Mouse (Mus musculus): ENCODE measurements around the gene Commd2. TPM values are rescaled to one million over a fixed set of nuclear protein-coding genes. Genes with fewer than 3 reads are reported as not detected.

Commd2 gene
- total RNA-seq, 2 experiments from 2014 or later = 24.8 to 25.3 TPM

GRCm38 (mm10) chr3:57619718-57620117 lies 31.8 kb downstream of the Commd2 start:
- no peak for DNase-seq (ENCODE audit: low spot score in 2 of 2)

- no peak for DNase-seq (ENCODE audit: low spot score in 2 of 2)
Measured at GRCm38 (mm10) chr3:57615652-57616051, 35.9 kb downstream of the Commd2 start.

DNA sequence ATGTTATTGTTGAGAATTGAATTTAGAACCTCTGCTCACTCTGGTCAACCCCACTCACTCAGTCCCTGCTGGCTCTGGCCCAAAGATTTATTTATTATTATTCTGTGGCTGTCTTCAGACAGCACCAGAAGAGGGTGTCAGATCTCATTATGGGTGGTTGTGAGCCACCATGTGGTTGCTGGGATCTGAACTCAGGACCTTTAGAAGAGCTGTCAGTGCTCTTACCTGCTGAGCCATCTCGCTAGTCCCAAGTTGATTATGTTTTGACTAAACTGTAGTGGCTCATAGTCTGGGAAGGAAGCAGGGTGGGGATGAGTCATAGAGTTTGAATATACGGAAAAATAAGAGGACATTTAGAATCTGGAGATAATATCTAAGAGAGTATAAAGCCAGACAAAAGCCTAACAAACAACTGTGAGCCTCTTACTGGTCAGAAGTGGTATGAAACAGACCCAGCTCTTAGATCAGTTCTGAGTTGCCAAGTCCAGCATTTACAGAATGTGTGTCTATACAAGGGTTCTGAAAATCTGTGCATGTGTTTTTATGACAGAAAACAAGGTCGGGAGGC lies 39.0 kb downstream of the Commd2 start:
- no peak for DNase-seq (ENCODE audit: low spot score in 2 of 2)

DNA sequence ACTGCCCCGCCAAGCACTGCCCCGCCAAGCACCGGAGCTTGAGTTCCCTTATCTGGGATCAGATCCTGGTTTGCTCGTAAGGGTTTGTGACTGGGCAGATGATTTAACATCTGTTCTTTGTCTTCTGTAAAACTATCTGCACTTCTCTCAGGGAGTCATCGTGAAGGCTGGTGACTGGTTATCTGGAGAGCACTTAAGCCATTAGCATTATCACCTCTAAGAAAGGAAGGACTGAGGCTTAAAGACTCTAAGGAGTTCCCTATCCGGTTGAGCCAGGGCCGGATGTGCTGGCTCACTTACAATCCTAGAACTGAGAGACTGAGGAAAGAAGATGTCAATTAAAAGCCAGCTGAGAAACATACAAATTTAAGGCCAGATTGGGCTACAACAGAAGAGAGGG lies 39.7 kb downstream of the Commd2 start:
- DNase-seq (ENCODE audit: low spot score in 2 of 2) = no peak

- DNase-seq (ENCODE audit: low spot score in 2 of 2) = peak; percentile 16 to 46
Measured at GRCm38 (mm10) chr3:57604618-57605015, 46.9 kb downstream of the Commd2 start.

GRCm38 (mm10) chr3:57603891-57604617 lies 47.5 kb downstream of the Commd2 start:
- DNase-seq (ENCODE audit: low spot score in 2 of 2) = no peak

- DNase-seq (ENCODE audit: low spot score in 2 of 2) = no peak
Measured at GRCm38 (mm10) chr3:57602610-57603009, 48.9 kb downstream of the Commd2 start.

DNA sequence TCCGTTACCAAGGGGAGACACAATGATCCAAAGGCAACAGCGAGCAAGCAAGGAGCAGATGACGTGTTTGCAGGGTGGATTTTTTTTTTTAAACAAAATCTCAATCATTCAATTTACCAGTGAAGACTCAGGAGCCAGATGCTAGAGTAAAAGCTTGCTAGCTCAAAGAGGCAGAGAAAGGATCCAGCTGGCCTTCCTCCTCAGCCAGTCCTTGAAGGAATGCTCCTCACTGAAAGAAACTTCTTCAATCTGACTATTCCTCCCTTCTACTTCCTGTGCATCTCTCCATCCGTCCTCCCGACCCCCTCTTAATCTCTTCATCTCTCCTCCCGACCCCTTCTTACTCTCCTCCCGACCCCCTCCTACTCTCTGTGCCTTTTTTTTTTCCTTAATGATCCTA lies 54.9 kb downstream of the Commd2 start:
- DNase-seq (ENCODE audit: low spot score in 2 of 2) = no peak

DNA sequence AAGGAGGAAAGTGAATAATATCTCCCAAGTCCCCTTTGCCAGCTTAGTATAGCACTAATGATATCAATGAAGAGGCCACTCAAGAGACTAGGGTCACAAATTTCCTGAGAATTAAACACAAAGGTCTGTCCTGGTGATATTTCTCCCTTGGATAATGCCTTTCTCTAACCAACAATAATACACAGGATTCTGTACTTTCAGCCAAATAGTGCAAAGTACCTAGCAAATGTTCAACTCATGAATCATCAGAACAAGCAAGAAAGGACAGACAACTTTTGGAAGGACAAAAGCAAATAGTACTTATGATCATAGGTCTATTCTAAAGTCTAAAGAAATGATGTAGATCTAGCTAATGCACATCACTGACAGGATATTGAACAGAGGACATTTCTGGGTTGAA lies 56.0 kb downstream of the Commd2 start:
- no peak for DNase-seq (ENCODE audit: low spot score in 2 of 2)

Small RNAs within 50 kb of the gene (microRNA-seq; reads per million reads assigned to microRNA genes)
- gene Mir6377 = not detected

Other genes with a start within 250 kb of the Commd2 start
- gene Tm4sf4, start 226.4 kb downstream of the Commd2 start, total RNA-seq (2021) = under 1 TPM in 1 of 2 experiments, not detected in 1; 0.18 TPM
- 10 to 100 TPM; 71.6 to 73.3 TPM for gene Wwtr1, start 75.8 kb downstream of the Commd2 start, total RNA-seq (2021)
- gene Ankub1, start 41.1 kb upstream of the Commd2 start, total RNA-seq (2021) = under 1 TPM in 1 of 2 experiments, not detected in 1; 0.26 TPM
- gene Rnf13, start 84.3 kb upstream of the Commd2 start, total RNA-seq (2021) = 10 to 100 TPM; 37.9 to 42.9 TPM
- 100 to 1,000 TPM; 106 to 114 TPM for gene Pfn2, start 196.4 kb upstream of the Commd2 start, total RNA-seq (2021)